Mouse (Mus musculus) midbrain, postnatal 0 days (tissue): ENCODE data around the gene Arhgap21. TPM values are rescaled to one million over a fixed set of nuclear protein-coding genes. Genes with fewer than 3 reads are reported as not detected.
A peak's percentile ranks its signal among the peaks of the same experiment; 100 is the strongest.

Experiments
- ATAC-seq: fragments of 200-750 bp; cut with Nextera tagmentation; 2 replicates; pipeline ENCODE4 v1.8.0; 2017; ENCODE audit warnings: moderate number of reproducible peaks, mild to moderate bottlenecking, moderate TSS enrichment, moderate library complexity; ENCODE audit not compliant: low FRiP score
- DNase-seq: peaks from one replicate; pipeline ENCODE4 v3.0.0-alpha.2; 2015; ENCODE audit warnings: low spot score
- H3K27ac ChIP-seq: fragments of 300-500 bp; sonication (generic); 2 replicates; pipeline ENCODE4 v1.5.1; 2014; ENCODE audit warnings: low read depth, mild to moderate bottlenecking, low read length, mixed read lengths
- H3K27me3 ChIP-seq: fragments of 300-500 bp; sonication (generic); 2 replicates; pipeline ENCODE4 v1.6.1; 2014; ENCODE audit warnings: low read length, control low read depth, mixed read lengths; ENCODE audit not compliant: insufficient read depth
- H3K36me3 ChIP-seq: fragments of 300-500 bp; sonication (generic); 2 replicates; pipeline ENCODE4 v1.6.1; 2014; ENCODE audit warnings: low read length, control low read depth, mixed read lengths; ENCODE audit not compliant: insufficient read depth
- H3K4me1 ChIP-seq: fragments of 300-500 bp; sonication (generic); 2 replicates; pipeline ENCODE4 v1.6.1; 2014; ENCODE audit warnings: mild to moderate bottlenecking, control low read depth, antibody characterized with exemption, low read length, mixed read lengths; ENCODE audit not compliant: insufficient read depth
- H3K4me2 ChIP-seq: fragments of 300-500 bp; sonication (generic); 2 replicates; pipeline ENCODE4 v1.6.1; 2014; ENCODE audit warnings: low read depth, mild to moderate bottlenecking, low read length, mixed read lengths; ENCODE audit not compliant: poor library complexity, severe bottlenecking
- H3K4me3 ChIP-seq: fragments of 300-500 bp; sonication (generic); 2 replicates; pipeline ENCODE4 v1.5.1; 2014; ENCODE audit warnings: low read depth, mild to moderate bottlenecking, low read length, moderate library complexity
- H3K9ac ChIP-seq: fragments of 300-500 bp; sonication (generic); replicated peaks from 2 replicates; pipeline ENCODE4 v1.6.1; 2014; ENCODE audit warnings: mild to moderate bottlenecking, low read length, moderate library complexity, mixed read lengths; ENCODE audit not compliant: poor library complexity, severe bottlenecking
- H3K9me3 ChIP-seq: fragments of 300-500 bp; sonication (generic); 2 replicates; pipeline ENCODE4 v1.6.1; 2016; ENCODE audit warnings: low read length, control low read depth
- CTCF ChIP-seq: IDR thresholded peaks from 2 replicates; pipeline ENCODE4 v1.5.1; 2016; ENCODE audit warnings: antibody characterized with exemption, mild to moderate bottlenecking
- whole genome bisulfite sequencing: fragments of 180-500 bp; shearing (Covaris S2); extraction: QIAGEN DNeasy Blood & Tissue Kit; methylation state at CpG from one replicate; pipeline ENCODE4 v1.1.7; 2014; 5-methylcytosine and 5-hydroxymethylcytosine counted together
- polyA plus RNA-seq: library from polyadenylated mRNA; unstranded; fragments of >200 nt; fragmentation: Nextera tagmentation; extraction: Ambion mirVana; gene quantifications from 2 replicates; pipeline ENCODE4 v1.2.1, GENCODE M21; 2015
- total RNA-seq: library from RNA; depleted of rRNA; stranded (reverse); fragments of >200 nt; gene quantifications from 2 replicates; pipeline ENCODE4 v1.2.3, GENCODE M21; 2014

Arhgap21 gene
- total and polyA plus RNA-seq, 2 experiments from 2014 or later: 31.6 to 81.8 TPM

DNA sequence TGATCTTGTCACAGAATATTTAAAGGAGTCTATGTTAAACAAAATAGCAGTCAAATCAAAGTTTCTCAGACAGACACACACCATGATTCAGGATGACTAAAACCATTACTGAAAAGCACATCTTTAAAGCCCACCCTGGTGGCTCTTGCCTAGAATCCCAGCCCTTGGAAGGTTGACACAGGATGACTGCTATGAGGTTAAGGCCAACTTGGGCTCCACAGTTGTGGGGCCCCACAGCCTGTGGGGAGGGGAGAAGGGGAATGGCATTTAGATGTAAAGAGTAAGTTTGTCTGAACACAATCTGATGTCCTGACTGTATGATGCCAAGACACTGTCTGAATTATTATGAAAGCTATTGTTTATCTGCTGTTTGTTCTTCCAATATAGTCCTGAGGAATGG, 4.2 kb downstream of the Arhgap21 start:
- no peak overlapping the region for H3K9ac ChIP-seq
- ATAC-seq (no peak), DNase-seq (no peak)
- H3K4me1 ChIP-seq: peaks cover 32% of the 10 kb centered on the region
- H3K9me3 ChIP-seq: no peaks in the 10 kb centered on the region
- peak overlapping the region; percentile 46 for H3K4me2 ChIP-seq
- peak overlapping the region; percentile 24 for H3K4me3 ChIP-seq
- no peaks in the 10 kb centered on the region for H3K27me3 ChIP-seq
- no peak overlapping the region for H3K27ac ChIP-seq
- no peak for TF ChIP-seq CTCF
- no peaks in the 10 kb centered on the region for H3K36me3 ChIP-seq

DNA sequence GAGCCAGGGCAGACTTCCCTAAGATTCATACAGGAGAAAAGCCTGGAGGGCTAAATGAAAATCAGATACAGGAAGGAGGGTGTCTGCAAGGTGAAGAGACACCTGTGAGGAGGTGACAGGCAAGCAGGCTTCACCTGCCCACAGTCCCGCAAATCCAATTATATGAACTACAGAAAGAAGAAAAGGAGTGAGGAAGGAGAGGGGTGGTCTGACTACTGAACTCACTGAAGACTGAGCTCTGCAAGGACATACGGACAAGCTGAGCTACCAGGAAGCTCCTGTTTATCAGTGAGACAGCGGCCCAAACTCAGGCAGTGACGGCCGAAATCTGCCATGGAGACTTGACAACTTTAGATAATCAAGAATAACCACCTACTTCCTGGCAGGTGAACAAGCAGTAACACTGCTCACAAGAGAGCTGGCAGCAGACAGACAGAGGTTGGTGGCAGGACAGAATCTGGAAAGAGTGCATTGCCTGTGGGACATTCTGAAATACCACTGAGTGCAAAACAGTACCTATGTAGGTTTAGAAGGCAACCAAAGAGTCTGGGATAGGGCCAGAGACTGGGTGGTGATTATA, 5.4 kb downstream of the Arhgap21 start:
- Histone ChIP-seq H3K4me3 (peak overlapping the region; percentile 6; the same call in 1 of the 2 replicates), H3K27me3 (no peaks in the 10 kb centered on the region), H3K36me3 (no peaks in the 10 kb centered on the region), H3K4me1 (peaks cover 32% of the 10 kb centered on the region), H3K9ac (no peak overlapping the region), H3K4me2 (peak overlapping the region; percentile 32), H3K9me3 (no peaks in the 10 kb centered on the region), H3K27ac (no peak overlapping the region)
- no peak for TF ChIP-seq CTCF
- DNase-seq (no peak), ATAC-seq (no peak)
- WGBS: 65% methylated on average over 5 of the region's 5 CpGs

- 0 out of 2 replicates have a peak overlapping the region, but pooled peaks have one; percentile 19 for H3K9ac ChIP-seq
- DNase-seq: peak; percentile 51
- ATAC-seq: no peak; the same call in 1 of the 2 replicates
- peak overlapping the region; percentile 35 for H3K4me2 ChIP-seq
- no peaks in the 10 kb centered on the region for H3K36me3 ChIP-seq
- no peaks in the 10 kb centered on the region for H3K9me3 ChIP-seq
- no peaks in the 10 kb centered on the region for H3K27me3 ChIP-seq
- H3K4me1 ChIP-seq: peaks cover 32% of the 10 kb centered on the region
- H3K4me3 ChIP-seq: 0 out of 2 replicates have a peak overlapping the region, but pooled peaks have one; percentile 14
- no peak overlapping the region for H3K27ac ChIP-seq
- 18% methylated on average over 2 of the region's 2 CpGs for WGBS
- no peak for TF ChIP-seq CTCF
Observed at GRCm38 (mm10) chr2:20962284-20962683, 6.4 kb downstream of the Arhgap21 start.

- H3K9ac ChIP-seq: no peak overlapping the region
- H3K4me3 ChIP-seq: 0 out of 2 replicates have a peak overlapping the region, but pooled peaks have one; percentile 14
- no peak overlapping the region for H3K27ac ChIP-seq
- no peaks in the 10 kb centered on the region for H3K9me3 ChIP-seq
- peaks cover 32% of the 10 kb centered on the region for H3K4me1 ChIP-seq
- WGBS: 17% methylated on average over 6 of the region's 6 CpGs
- peak overlapping the region; percentile 35 for H3K4me2 ChIP-seq
- H3K36me3 ChIP-seq: no peaks in the 10 kb centered on the region
- DNase-seq: no peak
- ATAC-seq: peak; percentile 22; the same call in 1 of the 2 replicates
- H3K27me3 ChIP-seq: no peaks in the 10 kb centered on the region
- TF ChIP-seq CTCF: no peak
Observed at GRCm38 (mm10) chr2:20961825-20962224, 6.9 kb downstream of the Arhgap21 start.

DNA sequence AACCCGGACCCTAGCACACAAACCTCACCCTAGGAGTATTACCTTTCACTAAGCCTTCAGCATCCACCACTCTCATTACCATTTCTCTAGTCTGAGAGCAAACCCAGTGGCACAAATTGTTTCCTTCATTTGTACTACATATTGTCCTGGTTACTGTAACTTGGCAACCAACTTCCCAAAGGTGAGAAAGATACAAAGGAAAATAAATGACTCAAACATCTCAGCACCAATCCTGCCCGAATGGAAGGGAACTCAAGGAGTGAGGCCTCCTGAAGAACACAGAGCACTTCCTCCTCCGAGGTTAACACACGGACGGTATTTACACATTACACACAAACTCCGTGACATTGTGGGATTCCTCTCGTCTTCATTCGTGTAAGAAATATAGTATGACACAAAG, 7.4 kb downstream of the Arhgap21 start:
- Histone ChIP-seq H3K9ac (no peak overlapping the region), H3K4me3 (no peak overlapping the region), H3K27ac (no peak overlapping the region)

GRCm38 (mm10) chr2:20960668-20961035, 8.0 kb downstream of the Arhgap21 start:
- Histone ChIP-seq H3K9ac (no peak overlapping the region), H3K27me3 (no peaks in the 10 kb centered on the region), H3K36me3 (no peaks in the 10 kb centered on the region), H3K4me1 (peaks cover 37% of the 10 kb centered on the region), H3K4me3 (no peak overlapping the region), H3K4me2 (no peak overlapping the region), H3K27ac (no peak overlapping the region), H3K9me3 (no peaks in the 10 kb centered on the region)
- DNase-seq (no peak), ATAC-seq (no peak)
- WGBS: 46% methylated on average over 8 of the region's 8 CpGs
- TF ChIP-seq CTCF: no peak

More for the DNA sequence above, 7.4 kb downstream of the Arhgap21 start:
- Histone ChIP-seq H3K9me3 (no peaks in the 10 kb centered on the region), H3K4me1 (peaks cover 32% of the 10 kb centered on the region), H3K27me3 (no peaks in the 10 kb centered on the region), H3K4me2 (peak overlapping the region; percentile 22; the same call in 1 of the 2 replicates), H3K36me3 (no peaks in the 10 kb centered on the region)
- WGBS: 37% methylated on average over 8 of the region's 8 CpGs
- TF ChIP-seq CTCF: no peak
- DNase-seq (no peak), ATAC-seq (no peak)
